Mouse (Mus musculus) forebrain, postnatal 0 days (tissue): Measurements from ENCODE around the gene Lcn12. TPM values are rescaled to one million over a fixed set of nuclear protein-coding genes. Genes with fewer than 3 reads are reported as not detected.

Experiments used
- ATAC-seq: fragments of 200-750 bp; cut with Nextera tagmentation; 2 replicates; pipeline ENCODE4 v1.8.0; 2017; ENCODE audit warnings: mild to moderate bottlenecking, moderate library complexity
- DNase-seq: peaks from one replicate; pipeline ENCODE4 v3.0.0-alpha.2; 2015
- H3K27ac ChIP-seq: fragments of 300-500 bp; sonication (generic); 2 replicates; pipeline ENCODE4 v1.5.1; 2014; ENCODE audit warnings: low read depth, mild to moderate bottlenecking, antibody characterized with exemption, low read length, moderate library complexity, mixed read lengths
- H3K27me3 ChIP-seq: fragments of 300-500 bp; sonication (generic); 2 replicates; pipeline ENCODE4 v1.6.1; 2014; ENCODE audit warnings: mild to moderate bottlenecking, low read length, mixed read lengths; ENCODE audit not compliant: insufficient read depth
- H3K36me3 ChIP-seq: fragments of 300-500 bp; sonication (generic); 2 replicates; pipeline ENCODE4 v1.6.1; 2014; ENCODE audit warnings: mild to moderate bottlenecking, moderate library complexity; ENCODE audit not compliant: insufficient read depth
- H3K4me1 ChIP-seq: fragments of 300-500 bp; sonication (generic); 2 replicates; pipeline ENCODE4 v1.6.1; 2014; ENCODE audit warnings: antibody characterized with exemption; ENCODE audit not compliant: insufficient read depth
- H3K4me2 ChIP-seq: fragments of 300-500 bp; sonication (generic); 2 replicates; pipeline ENCODE4 v1.6.1; 2014; ENCODE audit warnings: low read depth, mild to moderate bottlenecking, moderate library complexity
- H3K4me3 ChIP-seq: fragments of 300-500 bp; sonication (generic); 2 replicates; pipeline ENCODE4 v1.5.1; 2014; ENCODE audit warnings: low read depth, low read length, mixed read lengths
- H3K9ac ChIP-seq: fragments of 300-500 bp; sonication (generic); 2 replicates; pipeline ENCODE4 v1.6.1; 2014; ENCODE audit warnings: mild to moderate bottlenecking
- H3K9me3 ChIP-seq: fragments of 300-500 bp; sonication (generic); 2 replicates; pipeline ENCODE4 v1.6.1; 2016; ENCODE audit warnings: low read length
- CTCF ChIP-seq: sonication (generic); IDR thresholded peaks from 2 replicates; pipeline ENCODE4 v1.5.1; 2016; ENCODE audit warnings: antibody characterized with exemption, control low read depth, low read depth
- WGBS: fragments of 180-500 bp; shearing (Covaris S2); extraction: QIAGEN DNeasy Blood & Tissue Kit; methylation state at CpG from one replicate; pipeline ENCODE4 v1.1.7; 2014; 5-methylcytosine and 5-hydroxymethylcytosine counted together
- polyA plus RNA-seq: library from polyadenylated mRNA; unstranded; fragments of >200 nt; fragmentation: Nextera tagmentation; extraction: Ambion mirVana; gene quantifications from 2 replicates; pipeline ENCODE4 v1.2.1, GENCODE M21; 2015
- total RNA-seq: library from RNA; depleted of rRNA; stranded (reverse); fragments of >200 nt; gene quantifications from 2 replicates; pipeline ENCODE4 v1.2.3, GENCODE M21; 2014

Gene Lcn12
- total and polyA plus RNA-seq, 2 experiments from 2014 or later, result not detected

- DNase-seq (no peak), ATAC-seq (no peak)
- H3K4me3 ChIP-seq, result no peak overlapping the region
- H3K9me3 ChIP-seq, result no peaks in the 10 kb centered on the region
- H3K4me2 ChIP-seq, result no peak overlapping the region
- 71% methylated on average over 10 of the region's 10 CpGs for WGBS
- no peaks in the 10 kb centered on the region for H3K36me3 ChIP-seq
- H3K27me3 ChIP-seq, result no peaks in the 10 kb centered on the region
- no peak overlapping the region for H3K9ac ChIP-seq
- H3K4me1 ChIP-seq, result no peaks in the 10 kb centered on the region
- H3K27ac ChIP-seq, result no peak overlapping the region
- TF ChIP-seq CTCF, result no peak
These were observed 14.0 kb downstream of the Lcn12 start for GRCm38 (mm10) chr2:25479551-25480311.

DNA sequence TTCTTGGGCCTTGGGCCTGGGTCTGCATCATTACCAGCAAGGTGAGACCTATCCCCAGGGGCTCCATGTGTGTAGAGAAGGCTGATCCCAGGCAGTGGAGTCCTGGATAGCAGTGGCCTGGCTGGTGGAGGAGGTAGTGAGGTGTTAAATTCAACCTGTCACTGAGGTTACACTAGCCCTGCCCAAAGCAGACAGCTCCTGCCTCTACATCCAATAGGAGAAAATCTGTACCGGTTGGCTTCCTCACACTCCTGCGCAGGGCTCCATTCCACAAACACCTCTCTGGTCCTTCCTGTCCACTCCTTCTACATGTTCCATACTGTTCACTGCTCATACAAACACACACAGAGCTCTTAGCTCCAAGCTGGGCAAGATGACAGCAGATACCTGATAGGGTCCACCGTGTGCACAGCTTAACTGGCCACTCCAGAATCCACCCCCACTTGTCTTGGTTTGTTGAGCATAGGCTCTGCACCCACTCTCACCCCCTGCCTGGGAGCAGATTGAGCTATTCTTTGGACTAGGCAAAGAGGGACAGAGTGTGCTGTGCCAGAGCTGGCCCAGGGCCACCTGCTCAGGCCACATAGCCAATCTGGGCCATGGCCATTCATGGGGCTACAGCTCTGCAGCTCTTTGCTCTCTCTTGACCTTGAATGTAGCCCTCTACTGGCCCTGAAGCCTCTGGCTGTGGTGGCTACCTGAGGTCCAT is 15.6 kb downstream of the Lcn12 start:
- TF ChIP-seq CTCF, result no peak
- Histone ChIP-seq H3K4me2 (no peak overlapping the region), H3K9me3 (no peaks in the 10 kb centered on the region), H3K27me3 (no peaks in the 10 kb centered on the region), H3K4me1 (no peaks in the 10 kb centered on the region), H3K9ac (no peak overlapping the region), H3K36me3 (no peaks in the 10 kb centered on the region), H3K4me3 (no peak overlapping the region), H3K27ac (no peak overlapping the region)
- ATAC-seq (no peak), DNase-seq (no peak)
- 90% methylated on average over 3 of the region's 3 CpGs for WGBS

- H3K4me1 ChIP-seq, result no peaks in the 10 kb centered on the region
- H3K9me3 ChIP-seq, result no peaks in the 10 kb centered on the region
- no peak for TF ChIP-seq CTCF
- no peak overlapping the region for H3K4me2 ChIP-seq
- 87% methylated on average over 8 of the region's 8 CpGs for WGBS
- no peaks in the 10 kb centered on the region for H3K36me3 ChIP-seq
- no peak for ATAC-seq
- no peak for DNase-seq
- H3K9ac ChIP-seq, result no peak overlapping the region
- H3K27ac ChIP-seq, result no peak overlapping the region
- no peaks in the 10 kb centered on the region for H3K27me3 ChIP-seq
- H3K4me3 ChIP-seq, result no peak overlapping the region
These were observed 16.2 kb downstream of the Lcn12 start for GRCm38 (mm10) chr2:25477541-25477940.

DNA sequence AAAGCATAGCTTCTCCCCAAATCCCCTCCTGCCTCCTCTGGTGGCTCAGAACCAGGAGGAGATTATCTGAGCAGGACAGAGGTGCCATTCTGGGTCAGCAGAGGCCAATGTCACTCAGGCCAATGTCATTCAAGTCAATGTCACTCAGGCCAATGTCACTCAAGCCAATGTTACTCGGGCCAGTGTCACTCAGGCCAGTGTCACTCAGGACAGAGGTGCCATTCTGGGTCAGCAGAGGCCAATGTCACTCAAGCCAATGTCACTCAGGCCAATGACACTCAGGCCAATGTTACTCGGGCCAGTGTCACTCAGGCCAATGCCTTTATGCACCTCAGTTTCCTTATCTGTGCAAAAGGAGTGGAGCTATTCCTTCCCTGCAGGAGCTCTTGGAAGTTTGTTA is 21.2 kb downstream of the Lcn12 start:
- WGBS, result 83% methylated on average over 2 of the region's 2 CpGs
- Histone ChIP-seq H3K27me3 (no peaks in the 10 kb centered on the region), H3K9ac (no peak overlapping the region), H3K4me3 (no peak overlapping the region), H3K36me3 (no peaks in the 10 kb centered on the region), H3K9me3 (no peaks in the 10 kb centered on the region), H3K4me1 (peaks cover 3% of the 10 kb centered on the region; the same call in 1 of the 2 replicates), H3K4me2 (no peak overlapping the region), H3K27ac (no peak overlapping the region)
- ATAC-seq (no peak), DNase-seq (no peak)
- no peak for TF ChIP-seq CTCF

- DNase-seq (no peak), ATAC-seq (no peak)
- Histone ChIP-seq H3K9me3 (no peaks in the 10 kb centered on the region), H3K27ac (peak within 1 kb of the TSS; percentile 54), H3K36me3 (no peaks in the 10 kb centered on the region), H3K4me1 (peaks cover 3% of the 10 kb centered on the region; the same call in 1 of the 2 replicates), H3K27me3 (no peaks in the 10 kb centered on the region), H3K9ac (0 out of 2 replicates have a peak within 1 kb of the TSS, but pooled peaks have one; percentile 22), H3K4me3 (no peak within 1 kb of the TSS), H3K4me2 (no peak within 1 kb of the TSS)
- TF ChIP-seq CTCF, result no peak
- WGBS, result 64% methylated on average over 6 of the region's 6 CpGs
These were observed 23.7 kb downstream of the Lcn12 start, which contains the start of gene Ptgds for GRCm38 (mm10) chr2:25469969-25470368. TSS of gene Ptgds (minus strand) at chr2:25470046.

DNA sequence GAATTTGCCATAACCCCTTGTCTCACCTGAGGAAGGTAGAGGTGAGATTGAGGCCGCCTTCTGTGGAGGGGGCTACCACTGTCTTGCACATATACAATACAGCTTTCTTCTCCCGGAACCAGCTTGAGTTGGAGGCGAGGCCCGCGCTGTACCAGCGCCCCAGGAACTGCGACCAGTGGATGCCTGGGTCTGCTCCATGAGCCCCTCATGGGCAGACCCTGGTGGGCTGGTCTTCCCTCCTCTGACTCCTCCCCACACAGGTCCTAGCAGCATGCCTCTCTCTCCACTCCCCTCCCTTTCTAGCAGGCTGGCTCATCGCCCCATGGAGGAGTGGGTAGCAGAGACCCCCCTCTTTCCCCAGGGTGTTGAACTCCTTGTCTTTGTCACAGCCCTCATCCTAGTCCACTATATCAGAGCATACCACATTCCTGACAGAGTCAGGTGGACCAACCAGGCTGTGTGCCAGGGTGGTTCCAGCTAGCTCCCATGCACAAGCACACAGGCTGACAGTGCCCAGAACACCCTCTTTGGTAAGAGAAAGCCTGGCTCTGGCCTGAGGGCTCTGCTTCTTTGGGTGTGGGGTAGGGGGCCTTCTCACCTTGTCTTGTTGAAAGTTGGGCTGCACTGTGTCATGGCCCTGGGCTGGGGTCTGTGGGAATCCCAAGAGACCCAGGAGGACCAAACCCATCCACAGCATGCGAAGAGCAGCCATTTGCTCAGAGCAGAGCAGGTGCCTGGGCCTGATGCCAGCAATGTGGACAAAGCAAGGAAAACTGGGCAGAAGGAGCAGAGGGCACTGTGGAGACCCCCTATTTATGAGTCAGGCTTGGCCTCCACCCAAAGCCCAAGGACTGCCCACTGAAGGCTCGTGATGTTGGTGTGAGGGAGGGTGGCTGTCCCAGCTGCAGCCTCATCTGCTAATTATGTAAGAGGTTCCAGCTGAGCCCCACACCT is 24.5 kb downstream of the Lcn12 start:
- peak; percentile 67 for DNase-seq
- TF ChIP-seq CTCF, result no peak
- Histone ChIP-seq H3K4me1 (peaks cover 3% of the 10 kb centered on the region; the same call in 1 of the 2 replicates), H3K9ac (0 out of 2 replicates have a peak overlapping the region, but pooled peaks have one; percentile 22), H3K27me3 (no peaks in the 10 kb centered on the region), H3K9me3 (no peaks in the 10 kb centered on the region), H3K4me2 (no peak overlapping the region), H3K36me3 (no peaks in the 10 kb centered on the region), H3K4me3 (no peak overlapping the region), H3K27ac (peak overlapping the region; percentile 54)
- 67% methylated on average over 10 of the region's 10 CpGs for WGBS
- ATAC-seq, result peak; percentile 83
